ENCODE assay signal across 9 mouse cellular contexts in the genomic region with DNA sequence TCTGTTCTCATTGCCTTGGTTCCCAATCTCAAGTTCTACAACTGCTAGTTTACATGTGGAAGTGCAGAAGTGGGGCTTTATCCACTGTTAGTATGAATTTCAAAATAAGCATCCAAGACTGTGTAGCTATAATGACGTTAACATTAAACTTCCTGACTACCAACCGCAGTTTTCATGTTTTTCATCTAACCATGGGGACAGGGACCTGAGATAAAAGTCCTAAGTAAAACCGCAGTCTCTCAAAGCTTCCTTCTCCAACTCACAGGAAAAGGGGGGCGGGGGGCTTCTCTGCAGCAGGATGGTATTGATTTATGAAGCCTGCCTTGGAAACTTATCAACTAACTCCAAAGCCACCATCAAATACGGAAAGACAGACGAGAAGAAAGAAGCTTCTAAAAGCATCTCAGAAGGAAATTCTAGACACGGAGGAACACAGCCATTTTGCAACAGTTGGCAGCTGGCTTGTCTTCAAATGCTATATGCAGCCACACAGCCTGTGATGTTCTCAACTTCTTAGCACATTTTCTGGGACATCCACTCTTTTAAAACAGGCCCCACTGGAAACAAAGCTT. TPM values are rescaled to one million over a fixed set of nuclear protein-coding genes. Genes with fewer than 3 reads are reported as not detected.
DNase-seq lines count a peak whose midpoint lies in the region; ATAC-seq and TF ChIP-seq lines count a peak whose summit lies in the region.
"Had no signal": no experiment of that assay in that cellular context is flagged by ENCODE, and none has a peak within 500 bp of the region (broad histone marks: within the 10 kb centered on the region; RNA-seq: fewer than 3 reads in every experiment).

No protein-coding gene starts in this region.

- peaks cover 23% of the 10 kb centered on the region for H3K4me1 ChIP-seq in embryonic facial prominence, embryonic 15.5 days
- H3K4me1 ChIP-seq in liver, embryonic 15.5 days (replicated peaks), result peaks cover 81% of the 10 kb centered on the region
- H3K4me1 ChIP-seq in thymus, adult 2 months (replicated peaks; ENCODE audit: control insufficient read depth, insufficient read depth, low read length), result peaks cover 47% of the 10 kb centered on the region
- H3K4me1 ChIP-seq in midbrain, embryonic 10.5 days, result peaks cover 18% of the 10 kb centered on the region
- H3K4me1 ChIP-seq in midbrain, embryonic 13.5 days (replicated peaks), result peaks cover 17% of the 10 kb centered on the region
- H3K4me1 ChIP-seq in midbrain, embryonic 16.5 days (ENCODE audit: control insufficient read depth, insufficient read depth, low read length), result 0 out of 2 replicates have a peak, but pooled peaks cover 2% of the 10 kb centered on the region

- WGBS in embryonic facial prominence, embryonic 15.5 days, result 30% methylated on average over 7 of the region's 7 CpGs
- 4% methylated on average over 7 of the region's 7 CpGs for WGBS in liver, embryonic 15.5 days (ENCODE audit: insufficient replicate concordance)
- WGBS in thymus, adult 2 months, result 1% methylated on average over 7 of the region's 7 CpGs
- 83% methylated on average over 7 of the region's 7 CpGs for WGBS in midbrain, embryonic 10.5 days
- WGBS in midbrain, embryonic 13.5 days, result 84% methylated on average over 7 of the region's 7 CpGs
- WGBS in midbrain, embryonic 16.5 days, result 74% methylated on average over 7 of the region's 7 CpGs

- H3K27me3 ChIP-seq in embryonic facial prominence, embryonic 15.5 days, result no peaks in the 10 kb centered on the region
- no peaks in the 10 kb centered on the region for H3K27me3 ChIP-seq in liver, embryonic 15.5 days
- H3K27me3 ChIP-seq in thymus, adult 2 months (ENCODE audit: control insufficient read depth, insufficient read depth, low read length), result no peaks in the 10 kb centered on the region
- H3K27me3 ChIP-seq in midbrain, embryonic 10.5 days (ENCODE audit: low read depth, poor library complexity, severe bottlenecking), result no peaks in the 10 kb centered on the region
- no peaks in the 10 kb centered on the region for H3K27me3 ChIP-seq in midbrain, embryonic 13.5 days
- no peaks in the 10 kb centered on the region for H3K27me3 ChIP-seq in midbrain, embryonic 16.5 days (ENCODE audit: control insufficient read depth, insufficient read depth, low read depth, low read length)

- no peak overlapping the region for H3K27ac ChIP-seq in embryonic facial prominence, embryonic 15.5 days (replicated peaks)
- peak overlapping the region; percentile 66 for H3K27ac ChIP-seq in liver, embryonic 15.5 days (replicated peaks)
- H3K27ac ChIP-seq in thymus, adult 2 months (ENCODE audit: control insufficient read depth, insufficient read depth, low read length), result peak overlapping the region; percentile 94
- H3K27ac ChIP-seq in midbrain, embryonic 10.5 days (replicated peaks), result no peak overlapping the region
- no peak overlapping the region for H3K27ac ChIP-seq in midbrain, embryonic 13.5 days
- no peak overlapping the region for H3K27ac ChIP-seq in midbrain, embryonic 16.5 days (ENCODE audit: low read length)
- H3K27ac ChIP-seq: left cerebral cortex, adult 2 months had no signal

- H3K9ac ChIP-seq in embryonic facial prominence, embryonic 15.5 days, result no peak overlapping the region
- H3K9ac ChIP-seq in liver, embryonic 15.5 days, result no peak overlapping the region
- no peak overlapping the region for H3K9ac ChIP-seq in midbrain, embryonic 13.5 days (replicated peaks)
- H3K9ac ChIP-seq in midbrain, embryonic 16.5 days (ENCODE audit: low read depth, low read length), result no peak overlapping the region

- TF ChIP-seq POLR2A in thymus, adult 2 months (IDR thresholded peaks at IDR 0.05; ENCODE audit: control insufficient read depth, extremely low read depth, insufficient read depth, low read length, poor library complexity), result no peak

- ATAC-seq in embryonic facial prominence, embryonic 15.5 days (ENCODE audit: insufficient number of reproducible peaks, low FRiP score, low TSS enrichment, low read depth), result no peak
- no peak for ATAC-seq in liver, embryonic 15.5 days (ENCODE audit: insufficient read depth)
- ATAC-seq in midbrain, embryonic 13.5 days, result no peak
- ATAC-seq in midbrain, embryonic 16.5 days, result no peak

- H3K36me3 ChIP-seq in embryonic facial prominence, embryonic 15.5 days, result no peaks in the 10 kb centered on the region
- no peaks in the 10 kb centered on the region for H3K36me3 ChIP-seq in liver, embryonic 15.5 days (replicated peaks)
- H3K36me3 ChIP-seq in thymus, adult 2 months (ENCODE audit: control insufficient read depth, insufficient read depth, low read length), result no peaks in the 10 kb centered on the region
- no peaks in the 10 kb centered on the region for H3K36me3 ChIP-seq in midbrain, embryonic 10.5 days
- no peaks in the 10 kb centered on the region for H3K36me3 ChIP-seq in midbrain, embryonic 13.5 days
- no peaks in the 10 kb centered on the region for H3K36me3 ChIP-seq in midbrain, embryonic 16.5 days (ENCODE audit: control insufficient read depth, insufficient read depth, low read length)

- peak overlapping the region; percentile 19; the same call in 1 of the 2 replicates for H3K4me2 ChIP-seq in embryonic facial prominence, embryonic 15.5 days (replicated peaks)
- peak overlapping the region; percentile 45 for H3K4me2 ChIP-seq in liver, embryonic 15.5 days
- H3K4me2 ChIP-seq in midbrain, embryonic 13.5 days (replicated peaks), result no peak overlapping the region
- H3K4me2 ChIP-seq in midbrain, embryonic 16.5 days (ENCODE audit: low read length), result no peak overlapping the region

- no peaks in the 10 kb centered on the region for H3K9me3 ChIP-seq in embryonic facial prominence, embryonic 15.5 days (replicated peaks)
- H3K9me3 ChIP-seq in liver, embryonic 15.5 days (replicated peaks), result no peaks in the 10 kb centered on the region
- no peaks in the 10 kb centered on the region for H3K9me3 ChIP-seq in midbrain, embryonic 10.5 days (replicated peaks)
- H3K9me3 ChIP-seq in midbrain, embryonic 13.5 days, result no peaks in the 10 kb centered on the region
- no peaks in the 10 kb centered on the region for H3K9me3 ChIP-seq in midbrain, embryonic 16.5 days (replicated peaks; ENCODE audit: control insufficient read depth, low read length, poor library complexity, severe bottlenecking)

- no peak overlapping the region for H3K4me3 ChIP-seq in embryonic facial prominence, embryonic 15.5 days (replicated peaks)
- no peak overlapping the region; the same call in 1 of the 2 replicates for H3K4me3 ChIP-seq in liver, embryonic 15.5 days (replicated peaks)
- H3K4me3 ChIP-seq in thymus, adult 2 months (ENCODE audit: control insufficient read depth, insufficient read depth, low read length), result no peak overlapping the region
- no peak overlapping the region for H3K4me3 ChIP-seq in midbrain, embryonic 10.5 days
- H3K4me3 ChIP-seq in midbrain, embryonic 13.5 days (replicated peaks), result no peak overlapping the region
- no peak overlapping the region for H3K4me3 ChIP-seq in midbrain, embryonic 16.5 days (ENCODE audit: low read depth, low read length)
- H3K4me3 ChIP-seq: left cerebral cortex, adult 2 months had no signal

- peak; percentile 32 for DNase-seq in left cerebral cortex, adult 11 months (ENCODE audit: low spot score)
- no peak for DNase-seq in left cerebral cortex, adult 8-10 months (ENCODE audit: low spot score in 2 of 2)
- no peak for DNase-seq in thymus, adult 2 months
- DNase-seq in midbrain, embryonic 10.5 days (ENCODE audit: low spot score), result no peak

- no peak for TF ChIP-seq CTCF in thymus, adult 2 months (IDR thresholded peaks at IDR 0.05; ENCODE audit: borderline replicate concordance, control insufficient read depth, extremely low read depth, insufficient read depth, low read length, poor library complexity)

RNA-seq across cellular contexts. Expression of a gene that starts 45.7 kb away (rescaled TPM):
- 10 to 100 TPM; 61.9 to 66.5 (median 64.9) TPM for total RNA-seq in left cerebral cortex, adult 8-10 months (2022)
- polyA plus RNA-seq in embryonic facial prominence, embryonic 15.5 days (2015; fragmentation: Nextera tagmentation; extraction: Ambion mirVana), result 10.8 and 11.3 TPM in 2 replicates
- polyA plus RNA-seq in liver, embryonic 15.5 days (2015; fragmentation: Nextera tagmentation; extraction: Ambion mirVana), result 16.9 and 17.8 TPM in 2 replicates
- polyA plus RNA-seq in thymus, adult 2 months (2012; rRNA removed), result 55.0 and 61.2 TPM in 2 replicates
- 7.7 and 7.9 TPM in 2 replicates for polyA plus RNA-seq in midbrain, embryonic 10.5 days (2016; fragmentation: Nextera tagmentation; extraction: Ambion mirVana)
- 8.0 and 8.3 TPM in 2 replicates for polyA plus RNA-seq in midbrain, embryonic 13.5 days (2015; fragmentation: Nextera tagmentation; extraction: Ambion mirVana)
- 10.0 and 10.2 TPM in 2 replicates for polyA plus RNA-seq in midbrain, embryonic 16.5 days (2015; fragmentation: Nextera tagmentation; extraction: Ambion mirVana)

RNA-seq across cellular contexts. Expression of a gene that starts 46.0 kb away (rescaled TPM):
- total RNA-seq in left cerebral cortex, adult 8-10 months (2022), result 1 to 10 TPM; 1.1 to 2.5 (median 1.2) TPM
- 0.67 and 0.69 TPM in 2 replicates for polyA plus RNA-seq in embryonic facial prominence, embryonic 15.5 days (2015; fragmentation: Nextera tagmentation; extraction: Ambion mirVana)
- 0.15 and 0.17 TPM in 2 replicates for polyA plus RNA-seq in liver, embryonic 15.5 days (2015; fragmentation: Nextera tagmentation; extraction: Ambion mirVana)
- 2.0 and 2.8 TPM in 2 replicates for polyA plus RNA-seq in thymus, adult 2 months (2012; rRNA removed)
- 0.16 and 0.41 TPM in 2 replicates for polyA plus RNA-seq in midbrain, embryonic 10.5 days (2016; fragmentation: Nextera tagmentation; extraction: Ambion mirVana)
- polyA plus RNA-seq in midbrain, embryonic 13.5 days (2015; fragmentation: Nextera tagmentation; extraction: Ambion mirVana), result 0.32 and 0.58 TPM in 2 replicates
- polyA plus RNA-seq in midbrain, embryonic 16.5 days (2015; fragmentation: Nextera tagmentation; extraction: Ambion mirVana), result 0.32 and 0.53 TPM in 2 replicates

Comparison
In these comparisons a context has a peak if more than half of its experiments do, and no peak if none do; other contexts are left out.
1. H3K27ac ChIP-seq: peak in liver, embryonic 15.5 days (single experiment) and thymus, adult 2 months (single experiment); none in embryonic facial prominence, embryonic 15.5 days (single experiment), midbrain, embryonic 10.5 days (single experiment), midbrain, embryonic 13.5 days (single experiment) and midbrain, embryonic 16.5 days (single experiment).
2. H3K4me2 ChIP-seq: peak in embryonic facial prominence, embryonic 15.5 days (single experiment) and liver, embryonic 15.5 days (single experiment); none in midbrain, embryonic 13.5 days (single experiment) and midbrain, embryonic 16.5 days (single experiment).